Mouse (Mus musculus) neural tube, embryonic 15.5 days (tissue): ENCODE measurements at regions not wholly inside any gene's neighbourhood (a gene's known extent, or its start where the extent isn't known, plus 50 kb on each side); places are given as distances from the start of the nearest gene placed in this dataset.

ENCODE experiments used
- ATAC-seq: fragments of 200-750 bp; cut with Nextera tagmentation; 2 replicates; pipeline ENCODE4 v1.8.0; 2017; ENCODE audit warnings: mild to moderate bottlenecking, moderate TSS enrichment, moderate library complexity; ENCODE audit not compliant: low FRiP score
- H3K27ac ChIP-seq: fragments of 300-500 bp; sonication (generic); replicated peaks from 2 replicates; pipeline ENCODE4 v1.5.1; 2015; ENCODE audit warnings: mild to moderate bottlenecking, inconsistent platforms
- H3K27me3 ChIP-seq: fragments of 300-500 bp; sonication (generic); replicated peaks from 2 replicates; pipeline ENCODE4 v1.6.1; 2015; ENCODE audit warnings: inconsistent platforms
- H3K36me3 ChIP-seq: fragments of 300-500 bp; sonication (generic); 2 replicates; pipeline ENCODE4 v1.6.1; 2015; ENCODE audit warnings: inconsistent platforms
- H3K4me1 ChIP-seq: fragments of 300-500 bp; sonication (generic); 2 replicates; pipeline ENCODE4 v1.6.1; 2015; ENCODE audit warnings: inconsistent platforms
- H3K4me2 ChIP-seq: fragments of 300-500 bp; sonication (generic); 2 replicates; pipeline ENCODE4 v1.6.1; 2015; ENCODE audit warnings: inconsistent platforms, mild to moderate bottlenecking, moderate library complexity
- H3K4me3 ChIP-seq: fragments of 300-500 bp; sonication (generic); replicated peaks from 2 replicates; pipeline ENCODE4 v1.5.1; 2015; ENCODE audit warnings: mild to moderate bottlenecking, inconsistent platforms
- H3K9ac ChIP-seq: fragments of 300-500 bp; sonication (generic); replicated peaks from 2 replicates; pipeline ENCODE4 v1.6.1; 2015; ENCODE audit warnings: mild to moderate bottlenecking, inconsistent platforms
- H3K9me3 ChIP-seq: fragments of 300-500 bp; sonication (generic); replicated peaks from 2 replicates; pipeline ENCODE4 v1.6.1; 2016; ENCODE audit warnings: inconsistent platforms
- WGBS: fragments of 180-500 bp; shearing (Covaris S2); methylation state at CpG from one replicate; pipeline ENCODE4 v1.1.7; 2015; ENCODE audit warnings: mixed read lengths; 5-methylcytosine and 5-hydroxymethylcytosine counted together

GRCm38 (mm10) chr6:141041781-141042625, 207.1 kb upstream of the Pde3a start:
- Histone ChIP-seq H3K27ac (no peak overlapping the region), H3K4me1 (no peaks in the 10 kb centered on the region), H3K4me3 (no peak overlapping the region), H3K4me2 (no peak overlapping the region), H3K36me3 (no peaks in the 10 kb centered on the region), H3K27me3 (no peaks in the 10 kb centered on the region), H3K9me3 (no peaks in the 10 kb centered on the region), H3K9ac (no peak overlapping the region)
- ATAC-seq: no peak
- 73% methylated on average over 16 of the region's 16 CpGs for WGBS

GRCm38 (mm10) chr6:141048271-141048670, 200.8 kb upstream of the Pde3a start:
- H3K36me3 ChIP-seq: no peaks in the 10 kb centered on the region
- no peaks in the 10 kb centered on the region for H3K9me3 ChIP-seq
- no peak overlapping the region for H3K9ac ChIP-seq
- H3K4me1 ChIP-seq: no peaks in the 10 kb centered on the region
- H3K4me2 ChIP-seq: no peak overlapping the region
- H3K27ac ChIP-seq: no peak overlapping the region
- 91% methylated on average over 2 of the region's 2 CpGs for WGBS
- no peak for ATAC-seq
- no peaks in the 10 kb centered on the region for H3K27me3 ChIP-seq
- no peak overlapping the region for H3K4me3 ChIP-seq

- ATAC-seq: no peak
- Histone ChIP-seq H3K4me2 (no peak overlapping the region), H3K9ac (no peak overlapping the region), H3K4me1 (no peaks in the 10 kb centered on the region), H3K9me3 (no peaks in the 10 kb centered on the region), H3K27me3 (no peaks in the 10 kb centered on the region), H3K27ac (no peak overlapping the region), H3K4me3 (no peak overlapping the region), H3K36me3 (no peaks in the 10 kb centered on the region)
- 52% methylated on average over 11 of the region's 11 CpGs for WGBS
Measured at GRCm38 (mm10) chr6:141050038-141050684, 198.9 kb upstream of the Pde3a start.

GRCm38 (mm10) chr6:141054026-141054425, 195.0 kb upstream of the Pde3a start:
- no peaks in the 10 kb centered on the region for H3K36me3 ChIP-seq
- WGBS: 88% methylated on average over 7 of the region's 7 CpGs
- no peaks in the 10 kb centered on the region for H3K9me3 ChIP-seq
- no peak overlapping the region for H3K9ac ChIP-seq
- H3K27me3 ChIP-seq: no peaks in the 10 kb centered on the region
- no peaks in the 10 kb centered on the region for H3K4me1 ChIP-seq
- H3K4me3 ChIP-seq: no peak overlapping the region
- no peak for ATAC-seq
- H3K27ac ChIP-seq: no peak overlapping the region
- H3K4me2 ChIP-seq: no peak overlapping the region

GRCm38 (mm10) chr6:141059250-141059916, 189.7 kb upstream of the Pde3a start:
- no peaks in the 10 kb centered on the region for H3K27me3 ChIP-seq
- 95% methylated on average over 11 of the region's 11 CpGs for WGBS
- no peaks in the 10 kb centered on the region for H3K4me1 ChIP-seq
- H3K9me3 ChIP-seq: no peaks in the 10 kb centered on the region; the same call in 1 of the 2 replicates
- H3K4me2 ChIP-seq: no peak overlapping the region
- H3K4me3 ChIP-seq: no peak overlapping the region
- no peaks in the 10 kb centered on the region for H3K36me3 ChIP-seq
- no peak overlapping the region for H3K9ac ChIP-seq
- H3K27ac ChIP-seq: no peak overlapping the region
- no peak for ATAC-seq

- no peak overlapping the region for H3K9ac ChIP-seq
- no peak overlapping the region for H3K27ac ChIP-seq
- H3K4me2 ChIP-seq: no peak overlapping the region
- H3K36me3 ChIP-seq: no peaks in the 10 kb centered on the region
- H3K4me3 ChIP-seq: no peak overlapping the region
- no peaks in the 10 kb centered on the region for H3K4me1 ChIP-seq
- no peaks in the 10 kb centered on the region; the same call in 1 of the 2 replicates for H3K9me3 ChIP-seq
- WGBS: 80% methylated on average over 4 of the region's 4 CpGs
- ATAC-seq: no peak
- H3K27me3 ChIP-seq: no peaks in the 10 kb centered on the region
Measured at GRCm38 (mm10) chr6:141065724-141066123, 183.3 kb upstream of the Pde3a start.

- H3K4me3 ChIP-seq: no peak overlapping the region
- no peak for ATAC-seq
- no peak overlapping the region for H3K9ac ChIP-seq
- H3K4me2 ChIP-seq: no peak overlapping the region
- H3K27me3 ChIP-seq: no peaks in the 10 kb centered on the region
- H3K9me3 ChIP-seq: no peaks in the 10 kb centered on the region; the same call in 1 of the 2 replicates
- H3K36me3 ChIP-seq: no peaks in the 10 kb centered on the region
- no peaks in the 10 kb centered on the region for H3K4me1 ChIP-seq
- no peak overlapping the region for H3K27ac ChIP-seq
- WGBS: 53% methylated on average over 6 of the region's 6 CpGs
Measured at GRCm38 (mm10) chr6:141068861-141069467, 180.1 kb upstream of the Pde3a start.

- no peaks in the 10 kb centered on the region for H3K9me3 ChIP-seq
- no peak overlapping the region for H3K9ac ChIP-seq
- H3K4me3 ChIP-seq: no peak overlapping the region
- H3K27ac ChIP-seq: no peak overlapping the region
- H3K36me3 ChIP-seq: no peaks in the 10 kb centered on the region
- no peak overlapping the region for H3K4me2 ChIP-seq
- 96% methylated on average over 6 of the region's 6 CpGs for WGBS
- H3K4me1 ChIP-seq: no peaks in the 10 kb centered on the region
- H3K27me3 ChIP-seq: no peaks in the 10 kb centered on the region
- ATAC-seq: no peak
Measured at GRCm38 (mm10) chr6:141069896-141070295, 179.2 kb upstream of the Pde3a start.

- no peaks in the 10 kb centered on the region for H3K27me3 ChIP-seq
- 82% methylated on average over 2 of the region's 2 CpGs for WGBS
- H3K27ac ChIP-seq: no peak overlapping the region
- H3K4me3 ChIP-seq: no peak overlapping the region
- no peak overlapping the region for H3K4me2 ChIP-seq
- ATAC-seq: no peak
- no peaks in the 10 kb centered on the region for H3K4me1 ChIP-seq
- no peaks in the 10 kb centered on the region for H3K9me3 ChIP-seq
- no peak overlapping the region for H3K9ac ChIP-seq
- H3K36me3 ChIP-seq: no peaks in the 10 kb centered on the region
Measured at GRCm38 (mm10) chr6:141071507-141071906, 177.6 kb upstream of the Pde3a start.

- Histone ChIP-seq H3K9me3 (no peaks in the 10 kb centered on the region), H3K4me2 (no peak overlapping the region), H3K4me3 (no peak overlapping the region), H3K4me1 (no peaks in the 10 kb centered on the region), H3K9ac (no peak overlapping the region), H3K36me3 (no peaks in the 10 kb centered on the region), H3K27ac (no peak overlapping the region), H3K27me3 (no peaks in the 10 kb centered on the region)
- no peak for ATAC-seq
- 71% methylated on average over 9 of the region's 9 CpGs for WGBS
Measured at GRCm38 (mm10) chr6:141091076-141091780, 157.8 kb upstream of the Pde3a start.

- H3K4me3 ChIP-seq: no peak overlapping the region
- H3K4me1 ChIP-seq: no peaks in the 10 kb centered on the region
- H3K27ac ChIP-seq: no peak overlapping the region
- no peaks in the 10 kb centered on the region for H3K27me3 ChIP-seq
- no peak overlapping the region for H3K9ac ChIP-seq
- no peaks in the 10 kb centered on the region for H3K9me3 ChIP-seq
- H3K4me2 ChIP-seq: no peak overlapping the region
- 87% methylated on average over 6 of the region's 6 CpGs for WGBS
- ATAC-seq: no peak
- no peaks in the 10 kb centered on the region for H3K36me3 ChIP-seq
Measured at GRCm38 (mm10) chr6:141091781-141092140, 157.3 kb upstream of the Pde3a start.
